Mouse (Mus musculus) megakaryocyte, embryonic 14.5 days (primary cell): ENCODE data around the gene Exo1. TPM values are rescaled to one million over a fixed set of nuclear protein-coding genes. Genes with fewer than 3 reads are reported as not detected.

ENCODE experiments used
- H3K27me3 ChIP-seq: replicated peaks from 2 replicates; pipeline ENCODE3; 2012; ENCODE audit warnings: inconsistent platforms
- H3K36me3 ChIP-seq: replicated peaks from 2 replicates; pipeline ENCODE3; 2012; ENCODE audit warnings: low read length, inconsistent platforms, mixed read lengths
- H3K4me1 ChIP-seq: 2 replicates; pipeline ENCODE4 v1.6.1; 2012; ENCODE audit warnings: inconsistent platforms
- H3K4me3 ChIP-seq: replicated peaks from 2 replicates; pipeline ENCODE3; 2012; ENCODE audit warnings: moderate library complexity, mild to moderate bottlenecking, inconsistent platforms
- H3K9me3 ChIP-seq: 2 replicates; pipeline ENCODE4 v1.6.1; 2012; ENCODE audit warnings: inconsistent platforms
- FLI1 ChIP-seq: IDR thresholded peaks from 2 replicates; pipeline ENCODE4 v1.6.1; 2012; ENCODE audit warnings: low read length, inconsistent platforms, mixed read lengths
- GATA1 ChIP-seq: IDR thresholded peaks from 3 replicates; pipeline ENCODE4 v1.6.1; 2012; ENCODE audit warnings: mixed read lengths, low read length, inconsistent platforms, borderline replicate concordance
- polyA plus RNA-seq: library from polyadenylated mRNA; stranded (reverse); fragments of >175 nt; gene quantifications from 2 replicates; pipeline ENCODE4 v1.2.3, GENCODE M21; 2012; ENCODE audit warnings: low replicate concordance; ENCODE audit not compliant: insufficient read depth

The Exo1 gene
- polyA plus RNA-seq, 1 experiment: 0.58 TPM

GRCm38 (mm10) chr1:175950421-175950820, 70.0 kb downstream of the Exo1 start:
- no peak for TF ChIP-seq FLI1
- no peak for TF ChIP-seq GATA1
- Histone ChIP-seq H3K9me3 (peaks cover 7% of the 10 kb centered on the region), H3K4me1 (no peaks in the 10 kb centered on the region), H3K27me3 (no peaks in the 10 kb centered on the region), H3K36me3 (no peaks in the 10 kb centered on the region), H3K4me3 (no peak overlapping the region)

- Histone ChIP-seq H3K36me3 (no peaks in the 10 kb centered on the region), H3K27me3 (no peaks in the 10 kb centered on the region), H3K4me1 (no peaks in the 10 kb centered on the region), H3K4me3 (no peak overlapping the region), H3K9me3 (peaks cover 7% of the 10 kb centered on the region)
- TF ChIP-seq FLI1: no peak
- TF ChIP-seq GATA1: no peak
Observed at GRCm38 (mm10) chr1:175950851-175951250, 70.5 kb downstream of the Exo1 start.

- TF ChIP-seq FLI1 (no peak), GATA1 (no peak)
- H3K4me3 ChIP-seq: no peak overlapping the region
- H3K36me3 ChIP-seq: no peaks in the 10 kb centered on the region
- no peaks in the 10 kb centered on the region for H3K4me1 ChIP-seq
- no peaks in the 10 kb centered on the region for H3K27me3 ChIP-seq
- no peaks in the 10 kb centered on the region; the same call in 1 of the 2 replicates for H3K9me3 ChIP-seq
Observed at GRCm38 (mm10) chr1:175961786-175962185, 81.4 kb downstream of the Exo1 start.

Other genes with a start within 250 kb of the Exo1 start
- 1.0 and 3.9 TPM in 2 replicates for gene Opn3, start 187.8 kb upstream of the Exo1 start, polyA plus RNA-seq
- gene Chml, start 187.7 kb upstream of the Exo1 start, polyA plus RNA-seq: 7.5 and 28.0 TPM in 2 replicates
- not detected in 2 replicates for gene Wdr64, start 182.0 kb upstream of the Exo1 start, polyA plus RNA-seq
- gene Gm38100, start 39.7 kb downstream of the Exo1 start, polyA plus RNA-seq: 0.11 TPM in 1 of 2 replicates, not detected in the other
- gene Rbm8a2, start 98.5 kb downstream of the Exo1 start, polyA plus RNA-seq: not detected in 2 replicates